Mouse (Mus musculus): ENCODE data around the gene Golt1a. TPM values are rescaled to one million over a fixed set of nuclear protein-coding genes. Genes with fewer than 3 reads are reported as not detected.

The Golt1a gene
- total RNA-seq, 2 experiments from 2014 or later, result not detected

DNA sequence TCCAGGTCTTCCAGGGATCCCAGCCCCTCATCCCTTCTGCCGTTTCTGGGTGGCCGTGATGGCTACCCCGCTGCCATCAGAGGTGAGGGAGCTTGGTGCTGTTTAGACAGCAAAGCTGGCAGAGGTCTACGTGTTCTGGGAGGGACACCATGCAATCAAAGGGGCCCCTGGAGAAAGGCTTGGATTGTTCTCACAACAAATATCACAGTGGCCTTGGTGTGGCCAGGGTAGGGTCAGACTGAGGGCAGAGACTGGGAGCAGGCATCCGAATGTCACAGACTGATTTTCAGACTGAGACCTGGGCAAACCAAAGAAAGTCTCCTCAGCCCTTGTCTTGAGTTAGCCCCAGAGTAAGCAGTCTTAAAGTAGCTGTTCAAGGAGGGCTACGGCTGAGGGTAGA lies 61.8 kb downstream of the Golt1a start:
- DNase-seq, result no peak
- intact Hi-C loops (cut with DNase I), result no loop called here

DNA sequence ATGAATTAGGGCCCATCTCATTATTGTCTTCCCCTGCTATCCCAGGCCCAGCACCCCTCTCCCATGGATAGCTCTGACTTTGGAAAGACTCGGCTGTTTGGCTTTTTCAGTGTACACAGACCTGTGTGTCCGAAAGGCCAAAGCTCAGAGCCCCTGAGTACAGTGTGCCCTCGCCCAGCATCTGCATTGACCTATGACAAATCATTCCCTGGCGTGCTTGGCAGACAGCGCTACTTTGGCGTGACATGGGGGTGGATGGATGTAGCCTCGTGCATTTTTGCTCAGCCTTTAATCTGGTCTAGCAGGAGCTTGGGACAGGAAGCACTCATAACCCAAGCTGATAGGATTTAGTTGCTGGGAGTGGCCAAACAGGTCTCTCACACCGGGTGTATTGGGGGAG lies 62.5 kb downstream of the Golt1a start:
- no peak for DNase-seq
- intact Hi-C loops (cut with DNase I), result no loop called here

Other genes with a start within 250 kb of the Golt1a start
- gene Ppp1r15b, start 178.7 kb upstream of the Golt1a start, total RNA-seq (2021), result 10 to 100 TPM; 14.0 to 17.7 TPM
- gene Plekha6, start 145.6 kb upstream of the Golt1a start, total RNA-seq (2021), result 10 to 100 TPM in 1 of 2 experiments, 1 to 10 TPM in 1; 6.7 to 11.5 TPM
- not detected for gene Kiss1, start 12.1 kb downstream of the Golt1a start, total RNA-seq (2021)
- not detected for gene Ren1, start 40.7 kb downstream of the Golt1a start, total RNA-seq (2021)
- gene Etnk2, start 53.8 kb downstream of the Golt1a start, total RNA-seq (2021), result under 1 TPM in 1 of 2 experiments, not detected in 1; 0.18 TPM
- 1 to 10 TPM; 6.7 to 9.6 TPM for gene Sox13, start 114.6 kb downstream of the Golt1a start, total RNA-seq (2021)

Data from gastrocnemius, postnatal 36 days (tissue).